Mouse (Mus musculus): ENCODE results near the gene Irak2.

DNA sequence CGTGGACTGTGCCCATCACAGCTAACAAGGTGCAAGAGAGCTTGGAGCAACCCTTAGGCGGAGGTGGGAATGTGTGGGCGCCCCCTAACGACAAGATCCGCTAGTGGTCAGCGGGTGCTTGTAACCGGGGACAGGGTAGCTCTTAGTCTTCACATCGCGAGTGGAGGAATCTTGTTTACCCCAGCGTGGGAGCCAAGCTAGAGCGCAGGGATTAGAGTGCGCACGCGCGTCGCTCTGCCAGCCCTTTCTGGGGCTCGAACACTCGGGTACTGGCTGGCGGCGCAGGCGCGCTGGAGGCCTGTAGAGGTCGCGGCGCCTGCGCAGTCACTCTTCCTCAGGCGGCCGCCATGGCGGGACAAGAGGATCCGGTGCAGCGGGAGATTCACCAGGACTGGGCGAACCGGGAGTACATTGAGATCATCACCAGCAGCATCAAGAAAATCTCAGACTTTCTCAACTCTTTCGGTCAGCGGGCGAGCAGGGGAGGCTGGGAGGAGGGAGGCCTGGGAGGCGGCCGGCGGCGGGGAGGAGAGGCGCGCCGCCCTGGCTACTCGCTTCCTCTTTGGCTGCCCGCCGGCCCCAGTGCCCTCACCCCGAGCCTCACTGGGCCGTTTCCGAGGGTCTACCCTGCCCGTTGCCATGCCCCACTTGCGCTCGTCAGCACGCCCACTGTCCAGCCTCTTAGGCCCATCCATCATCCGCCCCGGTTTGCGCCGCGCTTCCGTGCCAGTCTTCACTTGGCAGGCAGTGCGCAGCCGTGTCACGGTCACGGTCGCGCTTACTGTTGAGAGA, 33.6 kb upstream of the Irak2 start, which contains the start of gene Brk1:
- TF ChIP-seq CTCF (IDR thresholded peaks at IDR 0.05) = peak; percentile 71
- no peak for TF ChIP-seq EP300 (IDR thresholded peaks at IDR 0.05)

Data from lung, postnatal 0 days (tissue).